Mouse (Mus musculus) heart, postnatal 10 days (tissue): Measurements from ENCODE around the gene Smyd4. TPM values are rescaled to one million over a fixed set of nuclear protein-coding genes. Genes with fewer than 3 reads are reported as not detected.
A peak's percentile ranks its signal among the peaks of the same experiment; 100 is the strongest.

Source experiments
- DNase-seq, 2 experiments: peaks; one replicate each; pipeline ENCODE4 v3.0.0; 2021
- intact Hi-C: fragments of 180-260 bp; cut with DNase I; formaldehyde crosslinking; loops from one replicate; pipeline ENCODE4 v1.15.1; 2025
- total RNA-seq, 2 experiments: library from RNA; stranded (reverse); gene quantifications; 2 replicates each; pipeline ENCODE4 v1.2.3; 2021

The Smyd4 gene
- total RNA-seq, result 1 to 10 TPM; 4.9 to 7.4 TPM

GRCm38 (mm10) chr11:75348199-75348889 lies at the start of gene Smyd4, which contains the start of gene Rpa1:
TSS of gene Smyd4 (plus strand) at chr11:75348433.
TSS of gene Rpa1 (minus strand) at chr11:75348324.
- intact Hi-C loops, result no loop called here
- peak; percentile 96 to 97 for DNase-seq

- peak in 1 of 2 experiments; percentile 35 for DNase-seq
- intact Hi-C loops, result no loop called here
Observed at GRCm38 (mm10) chr11:75298491-75298890, 49.7 kb upstream of the Smyd4 start.

GRCm38 (mm10) chr11:75299786-75300185 lies 48.4 kb upstream of the Smyd4 start:
- no peak for DNase-seq
- intact Hi-C loops, result no loop called here

GRCm38 (mm10) chr11:75300954-75301353 lies 47.3 kb upstream of the Smyd4 start:
- no peak for DNase-seq
- intact Hi-C loops, result no loop called here

- DNase-seq, result no peak
- intact Hi-C loops, result no loop called here
Observed at GRCm38 (mm10) chr11:75304797-75305196, 43.4 kb upstream of the Smyd4 start.

GRCm38 (mm10) chr11:75308650-75309049 lies 39.6 kb upstream of the Smyd4 start:
- peak in 1 of 2 experiments; percentile 23 for DNase-seq
- intact Hi-C loops, result no loop called here

- intact Hi-C loops, result no loop called here
- no peak for DNase-seq
Observed at GRCm38 (mm10) chr11:75310813-75311212, 37.4 kb upstream of the Smyd4 start.

- DNase-seq, result no peak
- intact Hi-C loops, result no loop called here
Observed at GRCm38 (mm10) chr11:75311751-75312150, 36.5 kb upstream of the Smyd4 start.

GRCm38 (mm10) chr11:75313834-75314233 lies 34.4 kb upstream of the Smyd4 start:
- intact Hi-C loops, result no loop called here
- no peak for DNase-seq

GRCm38 (mm10) chr11:75318351-75319221 lies 29.6 kb upstream of the Smyd4 start:
- intact Hi-C loops, result no loop called here

GRCm38 (mm10) chr11:75319246-75319645 lies 29.0 kb upstream of the Smyd4 start:
- intact Hi-C loops, result no loop called here
- DNase-seq, result no peak

More at GRCm38 (mm10) chr11:75318351-75319221, 29.6 kb upstream of the Smyd4 start:
- no peak for DNase-seq

- intact Hi-C loops, result no loop called here
Observed at GRCm38 (mm10) chr11:75323326-75323737, 24.9 kb upstream of the Smyd4 start.

GRCm38 (mm10) chr11:75324433-75324832 lies 23.8 kb upstream of the Smyd4 start:
- intact Hi-C loops, result no loop called here
- DNase-seq, result no peak

More at GRCm38 (mm10) chr11:75323326-75323737, 24.9 kb upstream of the Smyd4 start:
- no peak for DNase-seq

- DNase-seq, result no peak
- intact Hi-C loops, result no loop called here
Observed at GRCm38 (mm10) chr11:75325116-75325968, 22.9 kb upstream of the Smyd4 start.

- DNase-seq, result no peak
- intact Hi-C loops, result no loop called here
Observed at GRCm38 (mm10) chr11:75325969-75326311, 22.3 kb upstream of the Smyd4 start.

GRCm38 (mm10) chr11:75336676-75337075 lies 11.6 kb upstream of the Smyd4 start:
- no peak for DNase-seq
- intact Hi-C loops, result no loop called here

- no peak for DNase-seq
- intact Hi-C loops, result no loop called here
Observed at GRCm38 (mm10) chr11:75337246-75337645, 11.0 kb upstream of the Smyd4 start.

- peak in 1 of 2 experiments; percentile 38 for DNase-seq
- intact Hi-C loops, result no loop called here
Observed at GRCm38 (mm10) chr11:75340076-75340475, 8.2 kb upstream of the Smyd4 start.

GRCm38 (mm10) chr11:75340698-75341345 lies 7.4 kb upstream of the Smyd4 start:
- DNase-seq, result no peak
- intact Hi-C loops, result no loop called here

GRCm38 (mm10) chr11:75343096-75343495 lies 5.1 kb upstream of the Smyd4 start:
- intact Hi-C loops, result no loop called here

More at GRCm38 (mm10) chr11:75343096-75343495, 5.1 kb upstream of the Smyd4 start:
- no peak for DNase-seq
